ENCODE assay signal across 24 mouse cellular contexts in the genomic region with DNA sequence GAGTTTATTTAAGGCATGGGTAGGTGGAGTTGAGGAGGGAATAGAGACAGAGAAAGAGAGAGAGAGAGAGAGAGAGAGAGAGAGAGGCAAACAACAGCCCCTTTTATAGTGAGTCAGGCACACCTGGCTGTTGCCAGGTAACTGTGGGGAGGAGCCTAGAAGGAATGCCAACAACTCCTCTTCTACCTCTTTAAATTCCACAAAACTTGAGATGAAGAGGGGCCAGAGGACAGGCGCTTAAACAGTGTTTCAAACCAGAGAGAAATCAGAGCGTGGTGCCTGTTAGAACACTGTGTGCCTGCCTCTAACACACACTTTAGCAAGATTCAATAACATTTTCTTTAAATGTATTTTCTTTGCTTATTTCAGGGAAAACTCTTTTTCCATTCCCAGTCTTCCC. TPM values are rescaled to one million over a fixed set of nuclear protein-coding genes. Genes with fewer than 3 reads are reported as not detected.
"Had no signal": no experiment of that assay in that cellular context is flagged by ENCODE, and none has a peak within 500 bp of the region (broad histone marks: within the 10 kb centered on the region; RNA-seq: fewer than 3 reads in every experiment).

No protein-coding gene starts in this region.

- H3K4me2 ChIP-seq: intestine, embryonic 15.5 days; kidney, embryonic 15.5 days; limb, embryonic 12.5 days; limb, embryonic 15.5 days; liver, embryonic 11.5 days; midbrain, embryonic 11.5 days; neural tube, embryonic 12.5 days; neural tube, embryonic 15.5 days had no signal

- DNase-seq: kidney, adult 11 months; kidney, adult 8-10 months; kidney, postnatal 10 days; kidney, postnatal 36 days; left cerebral cortex, postnatal 4 days; liver, postnatal 0 days; midbrain, embryonic 14.5 days; right cerebral cortex, adult 18-20 months; right cerebral cortex, postnatal 25 days; thymus, adult 18-20 months; thymus, postnatal 36 days had no signal

- H3K4me3 ChIP-seq: intestine, embryonic 15.5 days; kidney, embryonic 15.5 days; limb, embryonic 12.5 days; limb, embryonic 15.5 days; neural tube, embryonic 12.5 days; neural tube, embryonic 15.5 days had no signal

- H3K9me3 ChIP-seq: intestine, embryonic 15.5 days; kidney, embryonic 15.5 days; limb, embryonic 12.5 days; limb, embryonic 15.5 days; neural tube, embryonic 12.5 days; neural tube, embryonic 15.5 days had no signal

- H3K9ac ChIP-seq: intestine, embryonic 15.5 days; kidney, embryonic 15.5 days; limb, embryonic 12.5 days; limb, embryonic 15.5 days; liver, embryonic 14.5 days; liver, postnatal 0 days; neural tube, embryonic 12.5 days; neural tube, embryonic 15.5 days had no signal

- H3K4me1 ChIP-seq: intestine, embryonic 15.5 days; neural tube, embryonic 12.5 days had no signal

- H3K36me3 ChIP-seq: intestine, embryonic 15.5 days; kidney, embryonic 15.5 days; limb, embryonic 12.5 days; limb, embryonic 15.5 days; neural tube, embryonic 12.5 days; neural tube, embryonic 15.5 days had no signal

- H3K27ac ChIP-seq: intestine, embryonic 15.5 days; kidney, embryonic 15.5 days; limb, embryonic 12.5 days; limb, embryonic 15.5 days; liver, embryonic 14.5 days; neural tube, embryonic 12.5 days; neural tube, embryonic 15.5 days had no signal

- H3K27me3 ChIP-seq: intestine, embryonic 15.5 days; neural tube, embryonic 12.5 days had no signal

- ATAC-seq: intestine, embryonic 15.5 days; liver, postnatal 0 days had no signal

RNA-seq across cellular contexts. Expression of gene Mbl2, which starts 19.5 kb away (rescaled TPM):
- polyA plus RNA-seq: kidney, embryonic 15.5 days; limb, embryonic 12.5 days; limb, embryonic 15.5 days; midbrain, embryonic 11.5 days; midbrain, embryonic 14.5 days; midbrain, postnatal 0 days; neural tube, embryonic 12.5 days; neural tube, embryonic 15.5 days; spleen, adult 2 months; stomach, embryonic 16.5 days; testis, adult 2 months had no signal
